Mouse (Mus musculus) neural tube, embryonic 12.5 days (tissue): ENCODE results near the gene Tspan11. TPM values are rescaled to one million over a fixed set of nuclear protein-coding genes. Genes with fewer than 3 reads are reported as not detected.

Experiments used
- ATAC-seq: fragments of 200-750 bp; cut with Nextera tagmentation; 2 replicates; pipeline ENCODE4 v1.8.0; 2017; ENCODE audit warnings: low read depth, mild to moderate bottlenecking, moderate TSS enrichment, moderate library complexity; ENCODE audit not compliant: low FRiP score
- H3K27ac ChIP-seq: fragments of 300-500 bp; sonication (generic); 2 replicates; pipeline ENCODE4 v1.5.1; 2016
- H3K27me3 ChIP-seq: fragments of 300-500 bp; sonication (generic); replicated peaks from 2 replicates; pipeline ENCODE4 v1.6.1; 2016; ENCODE audit warnings: mild to moderate bottlenecking
- H3K36me3 ChIP-seq: fragments of 300-500 bp; sonication (generic); 2 replicates; pipeline ENCODE4 v1.6.1; 2016; ENCODE audit warnings: mild to moderate bottlenecking
- H3K4me1 ChIP-seq: fragments of 300-500 bp; sonication (generic); 2 replicates; pipeline ENCODE4 v1.6.1; 2016
- H3K4me2 ChIP-seq: fragments of 300-500 bp; sonication (generic); replicated peaks from 2 replicates; pipeline ENCODE4 v1.6.1; 2016; ENCODE audit warnings: mild to moderate bottlenecking
- H3K4me3 ChIP-seq: fragments of 300-500 bp; sonication (generic); 2 replicates; pipeline ENCODE4 v1.5.1; 2016
- H3K9ac ChIP-seq: fragments of 300-500 bp; sonication (generic); 2 replicates; pipeline ENCODE4 v1.6.1; 2016; ENCODE audit warnings: mild to moderate bottlenecking
- H3K9me3 ChIP-seq: fragments of 300-500 bp; sonication (generic); 2 replicates; pipeline ENCODE4 v1.6.1; 2016; ENCODE audit warnings: mild to moderate bottlenecking
- WGBS: fragments of 180-500 bp; shearing (Covaris S2); methylation state at CpG from one replicate; pipeline ENCODE4 v1.1.7; 2016; 5-methylcytosine and 5-hydroxymethylcytosine counted together
- polyA plus RNA-seq: library from polyadenylated mRNA; unstranded; fragments of >200 nt; fragmentation: Nextera tagmentation; extraction: Ambion mirVana; gene quantifications from 2 replicates; pipeline ENCODE4 v1.2.1, GENCODE M21; 2016

Tspan11 gene
- polyA plus RNA-seq, 1 experiment from 2014 or later: 19.5 TPM

GRCm38 (mm10) chr6:127978941-127979340, 91.6 kb downstream of the Tspan11 start:
- H3K27ac ChIP-seq: no peak overlapping the region
- peak; percentile 16; the same call in 1 of the 2 replicates for ATAC-seq
- H3K27me3 ChIP-seq: no peaks in the 10 kb centered on the region
- peaks cover 42% of the 10 kb centered on the region for H3K4me1 ChIP-seq
- no peak overlapping the region for H3K4me3 ChIP-seq
- H3K9me3 ChIP-seq: no peaks in the 10 kb centered on the region
- peak overlapping the region; percentile 41 for H3K4me2 ChIP-seq
- 34% methylated on average over 20 of the region's 20 CpGs for WGBS
- H3K9ac ChIP-seq: no peak overlapping the region
- H3K36me3 ChIP-seq: no peaks in the 10 kb centered on the region

- Histone ChIP-seq H3K9ac (no peak overlapping the region), H3K9me3 (no peaks in the 10 kb centered on the region), H3K4me1 (peaks cover 33% of the 10 kb centered on the region), H3K36me3 (no peaks in the 10 kb centered on the region), H3K27ac (no peak overlapping the region), H3K4me2 (no peak overlapping the region), H3K4me3 (no peak overlapping the region), H3K27me3 (no peaks in the 10 kb centered on the region)
- WGBS: 93% methylated on average over 5 of the region's 5 CpGs
- ATAC-seq: no peak
Measured at GRCm38 (mm10) chr6:127979831-127980230, 92.4 kb downstream of the Tspan11 start.

GRCm38 (mm10) chr6:127980381-127981045, 93.1 kb downstream of the Tspan11 start:
- 58% methylated on average over 11 of the region's 11 CpGs for WGBS
- H3K4me1 ChIP-seq: peaks cover 32% of the 10 kb centered on the region

GRCm38 (mm10) chr6:127981176-127981575, 93.8 kb downstream of the Tspan11 start:
- H3K4me3 ChIP-seq: no peak overlapping the region
- no peaks in the 10 kb centered on the region for H3K27me3 ChIP-seq
- ATAC-seq: no peak
- H3K4me1 ChIP-seq: peaks cover 36% of the 10 kb centered on the region
- H3K9ac ChIP-seq: no peak overlapping the region
- H3K27ac ChIP-seq: no peak overlapping the region
- H3K36me3 ChIP-seq: no peaks in the 10 kb centered on the region
- no peak overlapping the region for H3K4me2 ChIP-seq
- H3K9me3 ChIP-seq: no peaks in the 10 kb centered on the region
- 73% methylated on average over 8 of the region's 8 CpGs for WGBS

More at GRCm38 (mm10) chr6:127980381-127981045, 93.1 kb downstream of the Tspan11 start:
- H3K36me3 ChIP-seq: no peaks in the 10 kb centered on the region
- H3K4me2 ChIP-seq: no peak overlapping the region
- no peak overlapping the region for H3K9ac ChIP-seq
- no peak overlapping the region for H3K4me3 ChIP-seq
- no peak overlapping the region for H3K27ac ChIP-seq
- no peaks in the 10 kb centered on the region for H3K27me3 ChIP-seq
- ATAC-seq: no peak
- H3K9me3 ChIP-seq: no peaks in the 10 kb centered on the region

GRCm38 (mm10) chr6:127986357-127986756, 99.0 kb downstream of the Tspan11 start:
- no peaks in the 10 kb centered on the region for H3K36me3 ChIP-seq
- no peaks in the 10 kb centered on the region for H3K27me3 ChIP-seq
- 75% methylated on average over 9 of the region's 9 CpGs for WGBS
- no peak overlapping the region for H3K27ac ChIP-seq
- no peak overlapping the region for H3K4me2 ChIP-seq
- no peak overlapping the region for H3K4me3 ChIP-seq
- H3K9me3 ChIP-seq: no peaks in the 10 kb centered on the region
- H3K9ac ChIP-seq: no peak overlapping the region
- ATAC-seq: no peak
- H3K4me1 ChIP-seq: peaks cover 24% of the 10 kb centered on the region

GRCm38 (mm10) chr6:127987374-127987773, 100.0 kb downstream of the Tspan11 start:
- peaks cover 24% of the 10 kb centered on the region for H3K4me1 ChIP-seq
- 95% methylated on average over 14 of the region's 14 CpGs for WGBS
- no peak overlapping the region for H3K4me3 ChIP-seq
- H3K9me3 ChIP-seq: no peaks in the 10 kb centered on the region
- H3K27ac ChIP-seq: no peak overlapping the region
- H3K27me3 ChIP-seq: no peaks in the 10 kb centered on the region
- no peak overlapping the region for H3K9ac ChIP-seq
- no peak for ATAC-seq
- H3K4me2 ChIP-seq: no peak overlapping the region
- H3K36me3 ChIP-seq: no peaks in the 10 kb centered on the region

- H3K4me1 ChIP-seq: peaks cover 24% of the 10 kb centered on the region
- no peak overlapping the region for H3K4me2 ChIP-seq
- 75% methylated on average over 12 of the region's 12 CpGs for WGBS
- no peaks in the 10 kb centered on the region for H3K27me3 ChIP-seq
- no peaks in the 10 kb centered on the region for H3K36me3 ChIP-seq
- H3K9me3 ChIP-seq: no peaks in the 10 kb centered on the region
- no peak overlapping the region for H3K27ac ChIP-seq
- no peak for ATAC-seq
- H3K9ac ChIP-seq: no peak overlapping the region
- H3K4me3 ChIP-seq: no peak overlapping the region
Measured at GRCm38 (mm10) chr6:127988944-127989494, 101.6 kb downstream of the Tspan11 start.

- H3K9me3 ChIP-seq: no peaks in the 10 kb centered on the region
- no peak for ATAC-seq
- no peaks in the 10 kb centered on the region for H3K36me3 ChIP-seq
- H3K4me2 ChIP-seq: no peak overlapping the region
- H3K27me3 ChIP-seq: no peaks in the 10 kb centered on the region
- H3K27ac ChIP-seq: no peak overlapping the region
- H3K4me3 ChIP-seq: no peak overlapping the region
- no peak overlapping the region for H3K9ac ChIP-seq
- WGBS: 78% methylated on average over 11 of the region's 11 CpGs
- H3K4me1 ChIP-seq: peaks cover 24% of the 10 kb centered on the region
Measured at GRCm38 (mm10) chr6:127989624-127990212, 102.3 kb downstream of the Tspan11 start.

GRCm38 (mm10) chr6:127991509-127992176, 104.3 kb downstream of the Tspan11 start:
- H3K4me1 ChIP-seq: peaks cover 14% of the 10 kb centered on the region; the same call in 1 of the 2 replicates
- H3K27ac ChIP-seq: no peak overlapping the region
- no peak for ATAC-seq
- H3K9ac ChIP-seq: no peak overlapping the region
- no peak overlapping the region for H3K4me2 ChIP-seq
- 91% methylated on average over 11 of the region's 11 CpGs for WGBS
- no peaks in the 10 kb centered on the region for H3K36me3 ChIP-seq
- H3K27me3 ChIP-seq: no peaks in the 10 kb centered on the region
- H3K4me3 ChIP-seq: no peak overlapping the region
- no peaks in the 10 kb centered on the region for H3K9me3 ChIP-seq

- Histone ChIP-seq H3K27me3 (no peaks in the 10 kb centered on the region), H3K9ac (no peak overlapping the region), H3K4me1 (peaks cover 14% of the 10 kb centered on the region; the same call in 1 of the 2 replicates), H3K4me2 (no peak overlapping the region), H3K9me3 (no peaks in the 10 kb centered on the region), H3K36me3 (no peaks in the 10 kb centered on the region), H3K27ac (no peak overlapping the region), H3K4me3 (no peak overlapping the region)
- 0 out of 2 replicates have a peak, but pooled peaks have one; percentile 10 for ATAC-seq
- 85% methylated on average over 8 of the region's 8 CpGs for WGBS
Measured at GRCm38 (mm10) chr6:127992993-127993392, 105.6 kb downstream of the Tspan11 start.

GRCm38 (mm10) chr6:127996928-127997327, 109.5 kb downstream of the Tspan11 start:
- Histone ChIP-seq H3K4me2 (no peak overlapping the region), H3K27me3 (no peaks in the 10 kb centered on the region), H3K4me1 (peaks cover 3% of the 10 kb centered on the region; the same call in 1 of the 2 replicates), H3K9ac (no peak overlapping the region), H3K27ac (no peak overlapping the region), H3K4me3 (no peak overlapping the region), H3K36me3 (no peaks in the 10 kb centered on the region), H3K9me3 (no peaks in the 10 kb centered on the region)
- ATAC-seq: no peak
- 81% methylated on average over 5 of the region's 5 CpGs for WGBS

- Histone ChIP-seq H3K4me3 (no peak overlapping the region), H3K9me3 (no peaks in the 10 kb centered on the region), H3K27me3 (no peaks in the 10 kb centered on the region), H3K9ac (no peak overlapping the region), H3K4me1 (peaks cover 16% of the 10 kb centered on the region), H3K4me2 (no peak overlapping the region), H3K27ac (no peak overlapping the region), H3K36me3 (no peaks in the 10 kb centered on the region)
- 85% methylated on average over 2 of the region's 2 CpGs for WGBS
- ATAC-seq: no peak
Measured at GRCm38 (mm10) chr6:127999118-127999517, 111.7 kb downstream of the Tspan11 start.
